Mouse (Mus musculus): ENCODE results near the gene Olfr1222. TPM values are rescaled to one million over a fixed set of nuclear protein-coding genes. Genes with fewer than 3 reads are reported as not detected.

Gene Olfr1222
- not detected for polyA plus RNA-seq (2017; shearing (Covaris generic))

DNA sequence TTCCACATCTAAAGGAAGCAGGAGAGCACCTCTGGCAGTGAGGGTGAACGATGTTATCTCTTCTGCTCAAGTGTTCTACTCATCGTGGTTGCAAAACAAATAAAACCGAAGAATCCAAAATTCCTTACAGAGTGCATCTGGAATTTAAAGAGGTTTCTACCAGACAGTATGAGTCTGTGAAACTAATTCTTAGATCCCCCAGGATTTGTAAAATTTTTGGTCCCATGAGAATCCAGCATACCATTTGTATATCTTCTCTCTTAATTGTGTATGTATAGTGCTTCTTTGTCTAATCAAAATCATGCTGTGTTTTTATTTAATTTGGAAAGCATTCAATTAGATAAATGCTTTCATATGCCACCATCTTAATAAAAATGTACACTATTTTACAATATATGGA lies at the start of gene Olfr1222:
Olfr1222 (minus strand) TSS at position 101 of the 400 bp plus-strand sequence.

DNA sequence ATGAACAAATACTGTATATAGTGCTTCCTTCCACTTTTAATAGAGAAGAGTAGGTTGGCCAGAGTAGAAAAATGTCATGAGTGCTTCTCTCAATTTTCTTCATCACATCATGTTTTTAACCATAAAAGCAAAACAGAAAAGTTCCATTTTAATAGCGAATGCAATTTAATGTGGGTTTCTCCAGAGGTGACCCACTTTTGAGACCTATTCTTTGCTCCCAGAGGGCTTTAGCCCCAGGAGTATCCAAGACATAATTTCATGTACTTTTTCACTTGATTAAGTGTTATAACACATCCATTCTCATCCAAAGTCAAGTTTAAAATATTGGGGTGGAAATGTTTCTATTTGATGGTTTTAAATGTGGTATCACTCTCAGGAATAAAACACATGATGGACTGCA lies 41.7 kb upstream of the Olfr1222 start, which contains the start of gene Olfr1225:
Olfr1225 (minus strand) TSS at position 101 of the 400 bp plus-strand sequence.

DNA sequence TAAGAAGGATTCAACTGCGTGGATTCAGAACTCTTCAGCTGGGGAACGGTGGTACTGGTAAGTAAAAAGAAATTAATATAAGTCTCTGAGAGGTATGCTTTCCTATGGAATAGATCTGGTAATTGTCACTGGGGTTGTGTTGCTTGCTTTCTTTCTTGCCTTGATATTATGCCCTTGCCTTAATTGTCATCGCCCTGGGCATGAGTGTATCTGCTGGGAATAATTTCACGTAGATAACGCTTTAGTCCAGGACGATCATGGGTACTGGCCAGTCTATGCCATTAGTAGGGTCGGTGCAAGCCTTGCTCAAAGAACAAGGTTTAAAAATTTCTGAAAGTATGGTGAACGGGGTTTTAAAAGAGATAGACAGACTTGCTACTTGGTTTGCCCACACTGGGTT lies 31.1 kb upstream of the Olfr1222 start, which contains the start of gene Olfr1224-ps1:
Olfr1224-ps1 (minus strand) TSS at position 101 of the 400 bp plus-strand sequence.

DNA sequence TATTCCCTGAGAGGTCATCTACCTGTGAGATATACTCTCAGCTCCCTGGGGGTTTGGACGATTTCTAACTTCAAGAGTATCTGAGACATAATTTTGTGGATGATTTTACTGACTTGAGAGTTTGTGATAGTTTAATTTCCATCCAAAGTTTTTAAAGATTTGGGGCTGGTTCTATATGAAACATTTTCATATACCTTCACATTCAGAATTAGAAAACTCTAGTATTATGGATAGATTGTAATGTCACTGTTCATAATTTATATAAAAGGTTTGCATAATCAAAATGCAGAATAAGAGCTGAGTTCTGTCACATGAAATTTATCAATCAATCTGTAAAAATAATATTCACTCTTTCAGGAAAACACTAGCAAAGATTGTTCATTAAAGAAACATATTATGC lies 18.6 kb upstream of the Olfr1222 start, which contains the start of gene Olfr1223:
Olfr1223 (minus strand) TSS at position 101 of the 400 bp plus-strand sequence.

DNA sequence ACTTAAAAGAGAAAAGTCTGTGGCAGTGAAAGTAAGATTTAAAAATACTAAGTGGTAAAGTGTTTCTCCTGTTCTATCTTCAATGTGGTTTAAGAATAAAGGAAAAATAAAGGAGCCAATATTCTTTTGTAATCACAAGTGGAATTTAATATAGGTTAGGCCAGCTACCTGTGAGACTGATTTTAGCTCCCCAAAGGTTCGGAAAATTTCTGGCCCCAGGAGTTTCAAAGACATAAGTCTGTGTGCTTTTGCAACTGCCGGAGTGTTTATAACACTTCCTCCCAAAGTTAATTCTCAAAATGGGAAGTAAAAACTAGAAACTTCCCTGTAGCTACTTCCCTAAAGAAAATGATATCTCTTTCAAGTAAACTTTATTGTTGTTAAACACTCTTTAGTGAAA lies 15.7 kb downstream of the Olfr1222 start, which contains the start of gene Olfr1221:
Olfr1221 (minus strand) TSS at position 101 of the 400 bp plus-strand sequence.

DNA sequence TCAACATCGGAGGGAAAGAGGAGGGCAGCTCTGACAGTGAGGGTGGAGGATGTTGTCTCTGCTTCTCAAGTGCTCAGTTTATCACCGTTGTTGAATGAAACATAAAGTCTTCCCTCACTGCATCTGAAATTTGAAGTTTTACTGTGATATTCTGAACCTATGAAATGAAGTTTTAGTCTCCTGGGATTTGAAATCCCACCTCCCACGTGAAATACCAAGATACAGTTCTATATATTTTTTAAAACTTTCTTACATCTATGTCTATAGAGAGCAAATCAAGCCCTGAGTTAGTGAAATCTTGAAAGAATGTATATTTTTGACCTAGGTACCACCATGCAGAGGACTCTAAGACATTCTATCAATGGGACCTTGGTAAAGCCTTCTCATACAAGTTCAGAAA lies 26.1 kb downstream of the Olfr1222 start, which contains the start of gene Olfr1220:
Olfr1220 (minus strand) TSS at position 101 of the 400 bp plus-strand sequence.

DNA sequence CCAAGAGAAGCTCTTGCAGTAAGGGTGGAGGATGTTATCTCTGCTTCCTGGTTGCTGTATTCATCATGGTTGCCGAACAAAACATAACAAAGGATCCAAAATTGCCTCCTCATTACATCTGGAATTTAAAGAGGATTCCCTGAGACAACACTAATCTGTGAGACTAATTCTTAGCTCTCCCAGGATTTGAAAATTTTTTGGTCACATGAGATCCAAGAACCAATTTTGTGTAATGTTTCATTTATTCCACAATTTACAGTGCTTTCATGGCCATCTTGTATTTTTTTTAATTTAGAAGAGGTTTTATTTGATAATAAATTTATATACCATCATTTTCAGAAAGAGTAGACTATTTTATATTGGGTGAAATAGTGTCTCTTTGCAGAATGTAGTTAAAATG lies 49.4 kb downstream of the Olfr1222 start, which contains the start of gene Olfr1219:
Olfr1219 (minus strand) TSS at position 101 of the 400 bp plus-strand sequence.

Other genes starting within 250 kb of the Olfr1222 start
- gene Olfr1208, start 230.7 kb downstream of the Olfr1222 start, polyA plus RNA-seq (2017; shearing (Covaris generic)), result not detected
- gene Olfr1209, start 217.9 kb downstream of the Olfr1222 start, polyA plus RNA-seq (2017; shearing (Covaris generic)), result not detected
- not detected for gene Olfr1211, start 194.9 kb downstream of the Olfr1222 start, polyA plus RNA-seq (2017; shearing (Covaris generic))
- not detected for gene Olfr1212, start 179.1 kb downstream of the Olfr1222 start, polyA plus RNA-seq (2017; shearing (Covaris generic))
- not detected for gene Gm13762, start 152.8 kb downstream of the Olfr1222 start, polyA plus RNA-seq (2017; shearing (Covaris generic))
- gene Olfr1214, start 140.4 kb downstream of the Olfr1222 start, polyA plus RNA-seq (2017; shearing (Covaris generic)), result not detected
- gene Olfr1215, start 126.1 kb downstream of the Olfr1222 start, polyA plus RNA-seq (2017; shearing (Covaris generic)), result 0.15 TPM
- not detected for gene Olfr1216, start 114.7 kb downstream of the Olfr1222 start, polyA plus RNA-seq (2017; shearing (Covaris generic))
- gene Olfr1217, start 101.0 kb downstream of the Olfr1222 start, polyA plus RNA-seq (2017; shearing (Covaris generic)), result not detected
- gene Olfr1218, start 71.9 kb downstream of the Olfr1222 start, polyA plus RNA-seq (2017; shearing (Covaris generic)), result not detected
- not detected for gene Olfr1219, start 49.5 kb downstream of the Olfr1222 start, polyA plus RNA-seq (2017; shearing (Covaris generic))
- gene Olfr1220, start 26.2 kb downstream of the Olfr1222 start, polyA plus RNA-seq (2017; shearing (Covaris generic)), result 0.15 TPM
- gene Olfr1221, start 15.8 kb downstream of the Olfr1222 start, polyA plus RNA-seq (2017; shearing (Covaris generic)), result not detected
- not detected for gene Olfr1223, start 18.5 kb upstream of the Olfr1222 start, polyA plus RNA-seq (2017; shearing (Covaris generic))
- not detected for gene Olfr1224-ps1, start 31.0 kb upstream of the Olfr1222 start, polyA plus RNA-seq (2017; shearing (Covaris generic))
- gene Olfr1225, start 41.6 kb upstream of the Olfr1222 start, polyA plus RNA-seq (2017; shearing (Covaris generic)), result not detected
- gene Olfr1226, start 67.0 kb upstream of the Olfr1222 start, polyA plus RNA-seq (2017; shearing (Covaris generic)), result 0.10 TPM
- gene Olfr1228, start 121.0 kb upstream of the Olfr1222 start, polyA plus RNA-seq (2017; shearing (Covaris generic)), result not detected
- not detected for gene Olfr1229, start 155.0 kb upstream of the Olfr1222 start, polyA plus RNA-seq (2017; shearing (Covaris generic))
- not detected for gene Olfr1230, start 164.2 kb upstream of the Olfr1222 start, polyA plus RNA-seq (2017; shearing (Covaris generic))
- not detected for gene Olfr1231, start 174.0 kb upstream of the Olfr1222 start, polyA plus RNA-seq (2017; shearing (Covaris generic))
- not detected for gene Olfr1232, start 196.6 kb upstream of the Olfr1222 start, polyA plus RNA-seq (2017; shearing (Covaris generic))
- 0.11 TPM for gene Olfr1233, start 209.3 kb upstream of the Olfr1222 start, polyA plus RNA-seq (2017; shearing (Covaris generic))
- gene Olfr1234, start 231.8 kb upstream of the Olfr1222 start, polyA plus RNA-seq (2017; shearing (Covaris generic)), result not detected

All from effector memory CD4-positive, alpha-beta T cell, adult 7 months (primary cell).